Mouse (Mus musculus) lung, postnatal 0 days (tissue): ENCODE data around the gene Nup98.

ENCODE experiments used
- CTCF ChIP-seq: IDR thresholded peaks from 2 replicates; pipeline ENCODE4 v1.5.1; 2016; ENCODE audit warnings: antibody characterized with exemption, mild to moderate bottlenecking
- EP300 ChIP-seq: IDR thresholded peaks from 2 replicates; pipeline ENCODE4 v1.6.1; 2016; ENCODE audit warnings: antibody characterized with exemption, mild to moderate bottlenecking, control low read depth

GRCm38 (mm10) chr7:102153691-102154090, 56.3 kb downstream of the Nup98 start:
- TF ChIP-seq CTCF: no peak
- no peak for TF ChIP-seq EP300
